Mouse (Mus musculus): ENCODE measurements at regions not wholly inside any gene's neighbourhood (a gene's known extent, or its start where the extent isn't known, plus 50 kb on each side); places are given as distances from the start of the nearest gene placed in this dataset.
A peak's percentile ranks its signal among the peaks of the same experiment; 100 is the strongest.

DNA sequence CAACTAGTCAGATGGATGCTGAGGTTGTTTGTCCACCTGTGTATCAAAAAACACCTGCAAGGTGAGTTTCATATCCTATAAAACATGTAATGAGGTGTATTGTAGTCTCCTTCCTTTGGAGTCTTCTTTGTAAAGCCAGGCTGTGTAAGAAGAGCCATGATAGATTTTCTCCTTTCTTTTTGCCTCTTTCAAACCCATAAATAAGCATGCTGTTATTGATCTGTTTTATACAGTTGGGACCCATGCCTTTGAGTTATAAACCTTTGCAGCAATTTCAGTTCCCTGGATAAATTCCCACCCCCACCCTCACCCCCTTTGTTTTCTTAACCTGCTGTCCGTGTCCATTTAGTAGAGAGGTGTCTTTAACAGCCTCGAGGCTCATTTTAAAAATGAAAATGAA is 131.0 kb upstream of the Rgs17 start:
- no peak for DNase-seq (ENCODE audit: low spot score in 2 of 2)

- no peak for DNase-seq (ENCODE audit: low spot score in 2 of 2)
These were observed 121.2 kb upstream of the Rgs17 start for GRCm38 (mm10) chr10:6043358-6043757.

DNA sequence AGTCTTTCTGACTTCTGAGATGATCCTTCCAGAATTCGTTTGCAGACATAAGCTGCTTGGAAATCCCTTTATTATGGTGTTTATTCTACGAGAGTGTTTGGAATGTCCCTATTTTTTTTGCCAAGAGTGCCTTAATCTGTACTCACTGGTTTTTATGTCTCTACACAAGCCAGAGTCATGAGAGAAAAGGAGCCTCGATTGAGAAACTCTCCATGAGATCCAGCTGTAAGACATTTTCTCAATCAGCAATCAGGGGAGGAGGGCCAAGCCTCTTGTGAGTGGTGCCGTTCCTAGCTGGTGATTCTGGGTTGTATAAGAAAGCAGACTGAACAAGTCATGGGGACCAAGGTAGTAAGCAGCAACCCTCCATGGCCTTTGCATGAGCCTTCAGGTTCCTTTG is 117.6 kb upstream of the Rgs17 start:
- no peak for DNase-seq (ENCODE audit: low spot score in 2 of 2)

GRCm38 (mm10) chr10:6035792-6036487 is 113.7 kb upstream of the Rgs17 start:
- peak; percentile 39 to 82 for DNase-seq (ENCODE audit: low spot score in 2 of 2)

DNA sequence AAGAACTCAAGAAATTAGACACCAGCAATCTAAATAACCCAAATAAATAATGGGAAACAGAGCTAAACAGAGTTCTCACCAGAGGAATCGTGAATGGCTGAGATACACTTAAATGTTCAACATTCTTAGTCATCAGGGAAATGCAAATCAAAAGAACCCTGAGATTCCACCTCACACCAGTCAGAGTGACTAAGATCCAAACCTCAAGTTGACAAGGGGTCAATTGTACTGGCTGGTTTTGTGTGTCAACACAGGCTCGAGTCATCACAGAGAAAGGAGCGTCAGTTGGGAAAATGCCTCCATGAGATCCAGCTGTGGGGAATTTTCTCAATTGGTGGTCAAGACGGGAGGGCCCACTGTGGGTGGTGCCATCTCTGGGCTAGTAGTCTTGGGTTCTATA is 110.3 kb upstream of the Rgs17 start:
- DNase-seq (ENCODE audit: low spot score in 2 of 2) = no peak

DNA sequence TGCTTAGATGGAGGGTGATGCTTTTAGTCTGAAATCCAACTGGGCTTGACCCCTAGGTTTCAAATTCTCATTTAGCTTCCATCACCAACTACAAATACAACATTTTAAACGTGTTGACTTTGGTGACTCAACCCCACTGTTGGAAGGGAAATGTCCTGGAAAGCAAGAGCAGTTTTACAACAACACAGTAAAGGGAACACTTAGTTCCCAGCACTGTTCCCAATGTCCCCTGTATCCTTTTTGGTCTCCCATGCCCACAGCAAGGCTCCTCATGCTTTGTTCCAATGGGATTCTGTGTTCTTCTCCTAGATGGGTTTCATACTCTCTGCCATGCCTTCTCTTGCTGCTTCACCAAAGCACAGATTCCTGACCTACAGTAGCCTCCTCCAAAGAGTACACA is 105.4 kb upstream of the Rgs17 start:
- no peak for DNase-seq (ENCODE audit: low spot score in 2 of 2)

GRCm38 (mm10) chr10:6026317-6026716 is 104.1 kb upstream of the Rgs17 start:
- no peak for DNase-seq (ENCODE audit: low spot score in 2 of 2)

DNA sequence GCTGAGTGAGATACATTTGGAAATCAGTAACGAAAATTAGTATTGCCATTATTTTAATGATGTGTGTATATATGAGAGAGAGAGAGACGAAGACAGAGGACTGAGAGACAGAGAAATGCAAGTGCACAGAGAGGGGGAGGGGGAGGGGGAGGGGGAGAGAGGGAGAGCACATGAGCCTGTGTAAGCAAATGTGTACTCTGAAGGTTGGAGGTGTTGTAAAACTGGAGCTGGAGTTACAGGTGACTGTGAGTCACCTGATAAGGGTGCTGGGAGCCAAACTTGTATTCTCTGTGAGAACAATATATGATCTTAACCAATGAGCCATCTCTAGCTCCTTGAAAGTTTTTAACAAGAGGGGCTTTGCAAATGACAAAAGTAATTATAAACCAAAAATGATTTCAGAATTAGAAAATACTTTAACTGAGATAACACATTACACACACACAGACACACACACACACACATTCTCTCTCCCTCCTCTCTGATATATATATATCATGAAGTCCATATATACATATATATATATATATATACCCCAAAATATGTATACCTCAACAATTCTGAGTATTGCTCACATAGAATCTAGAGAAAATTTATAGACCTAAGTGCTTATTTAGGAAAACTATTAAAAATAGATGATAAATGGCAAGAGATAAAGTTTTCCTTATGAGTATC is 100.5 kb upstream of the Rgs17 start:
- no peak for DNase-seq (ENCODE audit: low spot score in 2 of 2)

DNA sequence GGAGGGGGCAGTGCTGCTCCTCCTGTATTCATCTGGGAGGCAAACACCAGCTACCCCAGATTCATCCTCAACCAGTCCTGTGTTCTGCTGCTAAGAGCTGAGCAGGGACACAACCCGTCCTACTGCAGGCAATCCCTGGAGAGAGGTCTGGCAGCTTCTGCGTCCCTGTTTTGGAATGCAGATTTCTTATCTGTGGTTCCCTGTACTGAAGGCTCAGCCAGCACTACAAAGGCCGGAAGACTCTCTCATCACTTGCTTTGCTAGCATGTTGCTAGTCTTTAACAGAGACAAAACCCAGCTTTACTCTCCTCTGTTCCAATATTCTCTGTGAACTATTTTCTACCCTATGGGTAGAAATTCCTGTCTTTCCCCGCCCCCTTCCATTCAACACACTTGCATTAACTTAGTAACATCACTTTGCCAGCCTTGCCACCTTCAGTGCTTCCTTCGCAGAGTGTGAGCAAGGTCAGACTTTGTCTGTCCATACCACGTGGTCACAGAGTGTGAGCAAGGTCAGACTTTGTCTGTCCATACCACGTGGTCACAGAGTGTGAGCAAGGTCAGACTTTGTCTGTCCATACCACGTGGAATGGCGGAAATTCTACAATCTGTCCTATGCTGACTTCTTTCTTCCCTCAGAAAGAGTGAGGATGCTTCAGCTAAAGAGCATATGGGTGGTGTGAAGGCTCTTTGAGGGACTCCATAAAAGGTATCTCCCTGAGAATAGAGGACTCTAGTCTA is 98.9 kb upstream of the Rgs17 start:
- no peak for DNase-seq (ENCODE audit: low spot score in 2 of 2)

DNA sequence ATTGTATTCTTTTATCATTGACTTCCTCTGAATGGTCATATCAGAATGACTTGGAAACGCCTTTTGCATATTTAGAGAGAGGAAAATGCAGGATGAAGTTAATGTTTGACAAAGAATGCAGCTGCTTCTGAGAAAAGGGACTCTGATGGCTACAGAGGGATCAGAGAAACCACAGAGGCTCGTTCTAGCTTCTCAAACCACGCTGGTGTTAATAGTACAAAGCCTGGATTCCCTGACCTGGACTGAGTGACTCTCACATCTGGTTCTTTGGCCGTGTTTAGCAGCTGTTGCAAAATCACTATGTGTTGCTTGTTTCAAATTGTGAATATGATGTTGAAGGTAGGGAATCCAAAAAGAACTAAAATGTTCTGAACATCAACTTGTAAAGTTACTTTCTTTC is 91.5 kb upstream of the Rgs17 start:
- no peak for DNase-seq (ENCODE audit: low spot score in 2 of 2)

DNA sequence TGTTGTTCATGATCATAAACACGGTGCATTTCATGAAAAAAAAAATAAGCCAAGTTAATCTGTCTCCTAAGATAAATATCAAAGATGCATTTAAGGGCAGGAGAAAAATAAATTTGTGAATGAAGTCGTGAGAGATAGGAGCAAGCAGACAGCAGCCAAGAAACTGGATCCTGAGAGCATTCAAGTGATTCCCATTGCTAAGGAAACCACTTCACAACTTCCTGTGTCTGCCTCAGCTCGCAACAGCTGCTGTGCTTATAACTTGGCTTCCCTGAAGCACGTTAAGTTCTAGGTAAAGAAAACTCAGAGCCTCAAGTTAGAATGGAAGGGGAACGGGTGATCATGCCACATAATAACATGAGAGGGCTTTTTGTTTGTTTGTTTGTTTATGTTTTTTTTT is 89.3 kb upstream of the Rgs17 start:
- DNase-seq (ENCODE audit: low spot score in 2 of 2) = peak in 1 of 2 experiments; percentile 19

- no peak for DNase-seq (ENCODE audit: low spot score in 2 of 2)
These were observed 88.8 kb upstream of the Rgs17 start for GRCm38 (mm10) chr10:6011029-6011428.

DNA sequence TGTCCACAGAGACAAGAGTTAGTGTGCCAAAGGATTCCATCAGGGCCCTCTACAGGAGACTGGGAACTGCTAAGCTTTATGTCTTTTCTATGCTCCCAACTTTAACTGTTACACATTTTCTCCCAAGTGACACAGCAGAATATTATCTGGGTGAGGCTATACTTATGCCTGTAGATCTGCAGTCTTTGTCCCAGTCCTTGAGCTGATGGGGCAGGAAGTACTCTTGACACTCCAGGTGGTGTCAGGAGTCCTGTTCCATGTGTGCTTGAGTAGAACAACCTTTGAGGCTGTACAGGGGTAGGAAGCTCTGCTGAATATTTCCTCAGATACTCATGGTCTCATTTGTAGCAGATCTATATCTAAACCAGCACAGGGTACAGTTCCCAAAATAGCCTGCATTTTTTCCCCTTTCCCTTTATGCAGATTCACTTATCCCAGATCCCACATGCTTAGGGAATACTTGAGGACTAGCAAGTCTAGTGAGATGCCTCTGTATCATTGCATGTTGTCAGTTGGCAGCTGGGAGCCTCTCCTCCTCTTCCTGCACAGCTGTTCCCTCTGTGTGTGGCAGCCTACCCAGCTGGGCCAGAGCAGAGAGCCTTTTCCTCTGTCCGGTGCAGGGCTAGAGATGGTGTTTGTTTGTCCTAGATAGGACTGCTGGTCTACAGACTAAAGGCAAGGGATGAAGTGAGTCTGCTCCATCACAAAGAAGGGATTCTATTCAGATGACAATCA is 85.2 kb upstream of the Rgs17 start:
- no peak for DNase-seq (ENCODE audit: low spot score in 2 of 2)

- DNase-seq (ENCODE audit: low spot score in 2 of 2) = no peak
These were observed 59.2 kb upstream of the Rgs17 start for GRCm38 (mm10) chr10:5981433-5981832.

DNA sequence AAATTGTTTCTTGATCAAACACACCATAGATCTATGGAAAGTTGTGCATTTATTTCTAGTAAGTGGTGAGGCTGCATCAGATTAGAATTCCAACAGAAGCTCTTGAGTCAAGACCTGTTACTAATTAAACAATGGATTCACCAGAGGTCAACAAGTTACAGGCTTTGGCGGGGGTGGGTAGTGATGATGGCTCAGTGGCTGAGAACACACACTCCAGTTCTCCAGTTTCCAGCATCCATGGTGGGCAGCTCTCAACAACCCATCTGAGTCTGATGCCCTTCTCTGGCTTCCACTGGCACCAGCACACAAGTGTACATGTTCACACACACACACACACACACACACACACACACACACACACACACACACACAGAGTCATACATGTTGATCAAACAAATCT is 56.3 kb upstream of the Rgs17 start:
- no peak for DNase-seq (ENCODE audit: low spot score in 2 of 2)
